Mouse (Mus musculus) ES-Bruce4 (cell line): ENCODE results near the gene Uba1. TPM values are rescaled to one million over a fixed set of nuclear protein-coding genes. Genes with fewer than 3 reads are reported as not detected.

Experiments used
- H3K27ac ChIP-seq: 2 replicates; pipeline ENCODE4 v1.5.1; 2012; ENCODE audit warnings: low read length, inconsistent platforms; ENCODE audit not compliant: insufficient read depth
- H3K27me3 ChIP-seq: 2 replicates; pipeline ENCODE4 v1.6.1; 2012; ENCODE audit warnings: mild to moderate bottlenecking, low read length, inconsistent platforms; ENCODE audit not compliant: control insufficient read depth, poor library complexity, insufficient read depth, severe bottlenecking
- H3K36me3 ChIP-seq: 2 replicates; pipeline ENCODE4 v1.6.1; 2012; ENCODE audit warnings: inconsistent platforms, mild to moderate bottlenecking, low read length, moderate library complexity; ENCODE audit not compliant: control insufficient read depth, poor library complexity, insufficient read depth, severe bottlenecking
- H3K4me1 ChIP-seq: one replicate; pipeline ENCODE4 v1.8.1; 2011; ENCODE audit warnings: low read length; ENCODE audit not compliant: control insufficient read depth, insufficient read depth
- H3K4me3 ChIP-seq: 2 replicates; pipeline ENCODE4 v1.5.1; 2011; ENCODE audit warnings: low read depth, mild to moderate bottlenecking, low read length
- H3K9ac ChIP-seq: 2 replicates; pipeline ENCODE4 v1.6.1; 2012; ENCODE audit warnings: low read depth, mild to moderate bottlenecking, inconsistent platforms; ENCODE audit not compliant: poor library complexity, severe bottlenecking
- H3K9me3 ChIP-seq: replicated peaks from 2 replicates; pipeline ENCODE4 v1.6.1; 2012; ENCODE audit warnings: mild to moderate bottlenecking, low read length, inconsistent platforms; ENCODE audit not compliant: control insufficient read depth, poor library complexity, insufficient read depth, severe bottlenecking
- CTCF ChIP-seq: IDR thresholded peaks from one replicate; pipeline ENCODE4 v1.8.1; 2011; ENCODE audit warnings: low read depth, low read length
- EP300 ChIP-seq: IDR thresholded peaks from 2 replicates; pipeline ENCODE4 v1.6.1; 2011; ENCODE audit warnings: low read depth, low read length; ENCODE audit not compliant: insufficient read depth
- POLR2A ChIP-seq: IDR thresholded peaks from one replicate; pipeline ENCODE4 v1.8.1; 2011; ENCODE audit warnings: low read length; ENCODE audit not compliant: insufficient read depth
- polyA plus RNA-seq: library from polyadenylated mRNA; stranded (reverse); fragments of >200 nt; gene quantifications from 2 replicates; pipeline ENCODE4 v1.2.4, GENCODE M21; 2011; ENCODE audit warnings: low read depth; ENCODE audit not compliant: missing spikeins, insufficient read depth, insufficient read length

Gene Uba1
- polyA plus RNA-seq, 1 experiment: 391 TPM

DNA sequence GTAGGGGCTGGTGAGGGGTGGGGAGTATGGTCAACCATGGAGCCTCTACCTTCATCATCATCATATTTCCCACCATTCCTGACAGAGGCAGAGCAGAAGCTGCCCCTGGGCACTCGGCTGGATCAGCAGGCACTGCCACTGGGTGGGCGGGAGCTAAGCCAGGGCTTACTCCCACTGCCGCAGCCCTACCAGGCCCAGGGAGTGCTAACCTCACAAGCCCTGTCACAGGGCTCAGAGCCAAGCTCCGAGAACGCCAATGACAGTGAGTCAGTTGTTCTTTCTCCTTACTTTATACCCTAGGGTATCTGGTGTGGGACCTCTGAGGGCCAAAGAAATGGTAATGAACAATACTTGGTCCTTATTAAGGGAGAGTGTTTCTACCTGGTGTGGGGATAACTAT, 13.3 kb upstream of the Uba1 start:
- no peaks in the 10 kb centered on the region for H3K9me3 ChIP-seq
- no peak overlapping the region for H3K4me3 ChIP-seq
- peaks cover 39% of the 10 kb centered on the region for H3K36me3 ChIP-seq
- H3K4me1 ChIP-seq: no peaks in the 10 kb centered on the region
- no peak overlapping the region for H3K9ac ChIP-seq
- H3K27ac ChIP-seq: no peak overlapping the region
- TF ChIP-seq EP300: no peak
- TF ChIP-seq CTCF: no peak
- no peak for TF ChIP-seq POLR2A
- no peaks in the 10 kb centered on the region for H3K27me3 ChIP-seq

DNA sequence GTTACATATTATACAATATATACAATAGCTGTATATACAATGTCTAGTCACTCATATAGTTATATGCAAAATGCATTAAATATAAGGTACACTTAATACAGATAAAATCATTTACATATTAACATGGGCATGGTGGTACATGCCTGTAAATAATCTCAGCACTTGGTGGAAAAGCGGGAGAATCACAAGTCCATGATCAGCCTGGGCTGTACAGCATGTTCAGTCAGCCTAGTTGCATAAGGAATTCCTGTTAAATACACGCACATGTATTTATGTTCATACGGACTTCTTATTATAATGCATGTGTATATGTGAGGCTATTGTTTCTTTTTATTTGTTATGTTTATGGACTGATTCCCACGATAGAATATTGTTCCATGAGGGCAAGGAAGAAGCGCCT, 533 bp upstream of the Uba1 start:
- Histone ChIP-seq H3K36me3 (no peaks in the 10 kb centered on the region), H3K27ac (no peak overlapping the region), H3K4me1 (no peaks in the 10 kb centered on the region), H3K9ac (no peak overlapping the region), H3K4me3 (peak overlapping the region; percentile 60), H3K9me3 (no peaks in the 10 kb centered on the region), H3K27me3 (no peaks in the 10 kb centered on the region)
- TF ChIP-seq EP300 (no peak), POLR2A (no peak), CTCF (no peak)

DNA sequence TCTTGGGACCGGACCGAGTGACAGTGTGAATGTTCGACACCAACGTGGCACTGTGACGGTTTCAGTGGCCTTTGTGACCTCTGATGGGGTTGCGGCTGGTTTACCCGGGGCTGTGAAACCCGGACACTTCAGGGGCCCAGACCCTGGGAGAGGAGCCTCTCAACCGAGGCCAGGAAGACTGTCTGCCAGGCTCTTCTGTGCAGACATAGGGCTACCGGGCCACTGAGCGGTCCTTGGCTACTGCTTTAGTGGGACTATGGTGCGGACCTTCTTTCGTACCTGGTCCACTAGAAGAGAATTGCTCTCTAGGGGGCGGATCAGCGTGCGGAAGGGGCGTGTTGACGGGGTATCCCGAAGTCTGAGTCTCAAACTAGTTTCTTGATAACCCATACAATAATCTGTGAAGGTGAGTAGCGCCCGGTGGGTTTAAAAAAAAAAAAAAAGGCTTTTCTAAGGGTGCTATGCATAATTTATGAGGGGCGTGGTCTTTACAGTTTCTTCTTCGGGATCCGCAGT, 823 bp downstream of the Uba1 start:
- TF ChIP-seq CTCF (no peak), POLR2A (no peak), EP300 (no peak)
- H3K36me3 ChIP-seq: no peaks in the 10 kb centered on the region
- H3K4me1 ChIP-seq: no peaks in the 10 kb centered on the region
- no peaks in the 10 kb centered on the region for H3K27me3 ChIP-seq
- H3K9me3 ChIP-seq: no peaks in the 10 kb centered on the region
- H3K4me3 ChIP-seq: peak overlapping the region; percentile 81
- H3K27ac ChIP-seq: no peak overlapping the region
- peak overlapping the region; percentile 60 for H3K9ac ChIP-seq

DNA sequence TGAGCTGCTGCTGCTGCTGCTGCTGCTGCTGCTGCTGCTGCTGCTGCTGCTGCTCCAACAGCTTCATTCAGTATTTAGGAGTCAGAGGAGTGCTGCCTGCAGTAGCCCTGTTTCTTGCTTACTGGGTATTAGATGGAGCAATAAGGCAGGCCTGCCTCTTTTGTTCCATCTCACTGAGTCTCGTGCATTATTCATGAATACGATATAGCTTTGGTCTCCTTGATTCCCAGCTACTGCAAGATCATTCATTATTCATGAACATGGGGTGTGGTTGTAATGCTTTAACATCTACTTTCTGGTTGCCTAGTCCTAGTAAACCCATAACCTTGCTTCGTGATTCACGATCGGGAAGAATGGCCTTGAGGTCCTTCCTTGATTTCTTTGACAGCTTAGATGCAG, 4.2 kb downstream of the Uba1 start:
- H3K36me3 ChIP-seq: peaks cover 16% of the 10 kb centered on the region
- peak overlapping the region; percentile 76 for H3K27ac ChIP-seq
- no peaks in the 10 kb centered on the region for H3K9me3 ChIP-seq
- no peak overlapping the region for H3K4me3 ChIP-seq
- H3K27me3 ChIP-seq: no peaks in the 10 kb centered on the region
- H3K4me1 ChIP-seq: no peaks in the 10 kb centered on the region
- TF ChIP-seq CTCF (no peak), POLR2A (no peak), EP300 (no peak)
- H3K9ac ChIP-seq: no peak overlapping the region

DNA sequence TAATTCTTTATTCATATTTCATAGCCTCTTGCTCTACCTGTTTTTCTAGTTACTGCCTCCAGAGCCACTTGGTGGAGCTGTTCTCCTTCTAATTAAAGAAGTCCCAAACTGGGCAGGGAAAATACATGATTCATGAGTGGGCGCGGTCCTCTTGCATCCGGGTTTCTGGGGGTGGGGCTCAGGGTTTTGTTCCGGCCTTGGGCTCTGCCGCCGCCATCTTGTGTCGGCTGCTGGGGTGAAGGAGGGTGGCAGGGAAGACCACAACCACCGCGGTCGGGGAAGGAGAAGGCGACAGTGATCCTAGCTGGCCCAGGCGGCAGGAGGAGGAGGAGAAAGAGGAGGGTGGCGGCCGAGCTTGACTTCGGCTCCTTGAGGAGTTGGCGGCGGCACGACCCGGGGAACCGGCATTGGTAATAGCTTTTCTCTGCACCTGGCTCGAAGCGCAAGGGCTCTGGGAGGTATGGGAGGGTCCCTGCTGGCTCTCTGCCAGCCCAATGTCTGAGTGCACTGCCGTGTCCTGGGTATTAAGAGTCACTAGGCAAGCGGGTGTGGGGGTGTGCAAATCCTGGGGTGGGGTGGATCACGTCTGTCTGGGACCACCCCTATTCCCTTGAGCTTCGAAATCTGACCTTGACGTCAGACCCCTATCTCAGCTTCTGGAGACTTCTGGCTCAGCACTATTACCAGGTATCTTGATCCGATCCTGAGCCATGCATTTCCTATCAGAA, 4.8 kb downstream of the Uba1 start:
- no peaks in the 10 kb centered on the region for H3K4me1 ChIP-seq
- H3K27me3 ChIP-seq: no peaks in the 10 kb centered on the region
- H3K36me3 ChIP-seq: peaks cover 22% of the 10 kb centered on the region
- no peak for TF ChIP-seq EP300
- TF ChIP-seq CTCF: no peak
- no peak for TF ChIP-seq POLR2A
- H3K9me3 ChIP-seq: no peaks in the 10 kb centered on the region
- H3K9ac ChIP-seq: peak overlapping the region; percentile 76
- peak overlapping the region; percentile 82 for H3K27ac ChIP-seq
- peak overlapping the region; percentile 85 for H3K4me3 ChIP-seq

DNA sequence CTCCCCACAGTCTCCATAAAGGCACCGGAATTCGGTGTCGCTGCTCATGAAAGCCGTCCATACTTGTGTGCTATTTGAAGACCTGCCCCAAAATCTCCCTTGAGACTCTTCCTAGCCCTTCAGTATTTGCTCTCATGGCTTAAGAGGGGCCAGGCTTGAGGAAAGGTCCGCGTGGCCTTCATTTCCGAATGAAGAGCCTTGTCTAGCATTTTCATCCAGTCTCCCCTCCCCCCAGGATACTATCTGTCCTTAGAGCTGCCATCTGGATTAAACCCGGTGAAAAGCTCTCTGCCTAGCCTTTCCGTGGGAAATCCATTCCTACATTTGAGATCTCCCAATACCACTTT, 5.3 kb downstream of the Uba1 start:
- H3K9ac ChIP-seq: peak overlapping the region; percentile 76
- H3K27ac ChIP-seq: no peak overlapping the region; the same call in 1 of the 2 replicates
- no peaks in the 10 kb centered on the region for H3K4me1 ChIP-seq
- H3K36me3 ChIP-seq: peaks cover 26% of the 10 kb centered on the region
- H3K27me3 ChIP-seq: no peaks in the 10 kb centered on the region
- no peaks in the 10 kb centered on the region for H3K9me3 ChIP-seq
- H3K4me3 ChIP-seq: peak overlapping the region; percentile 85
- TF ChIP-seq CTCF (no peak), EP300 (no peak), POLR2A (no peak)
